Mouse (Mus musculus): Measurements from ENCODE around the gene Vps18.

Vps18 gene

DNA sequence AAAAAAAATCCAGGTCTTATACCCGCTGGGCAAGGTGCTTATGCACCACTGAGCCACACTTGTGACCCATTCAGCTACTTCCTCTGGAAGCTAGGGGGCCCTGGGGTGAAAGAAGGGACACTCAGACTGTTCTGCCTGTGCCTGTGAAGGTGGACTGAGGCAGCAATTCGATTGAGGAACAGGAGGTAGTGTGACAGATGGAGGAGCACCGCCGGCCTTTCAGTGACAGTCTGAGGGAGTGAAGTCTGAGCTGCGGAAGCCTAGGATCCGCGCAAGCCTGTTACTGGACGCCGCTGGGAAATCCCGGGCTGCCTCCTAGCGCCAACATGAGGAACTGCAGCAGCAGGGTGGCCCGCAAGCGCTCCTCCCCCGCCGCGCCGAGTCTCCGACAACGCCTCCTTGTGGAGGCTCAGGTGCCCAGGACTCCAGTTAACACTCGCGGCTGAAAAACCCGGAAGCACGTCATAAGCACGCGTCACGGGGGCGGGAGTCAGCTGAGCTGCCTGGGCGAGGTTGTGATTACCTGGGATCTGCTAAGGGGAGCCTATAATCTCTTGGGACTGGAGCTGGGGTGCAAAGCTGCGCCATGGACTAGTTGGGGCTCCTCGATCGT is at the start of gene Vps18:
Vps18 (plus strand) TSS at position 471 of the 613 bp plus-strand sequence.
- DNase-seq (ENCODE audit: low spot score in 2 of 2), result peak; percentile 97 to 99

DNA sequence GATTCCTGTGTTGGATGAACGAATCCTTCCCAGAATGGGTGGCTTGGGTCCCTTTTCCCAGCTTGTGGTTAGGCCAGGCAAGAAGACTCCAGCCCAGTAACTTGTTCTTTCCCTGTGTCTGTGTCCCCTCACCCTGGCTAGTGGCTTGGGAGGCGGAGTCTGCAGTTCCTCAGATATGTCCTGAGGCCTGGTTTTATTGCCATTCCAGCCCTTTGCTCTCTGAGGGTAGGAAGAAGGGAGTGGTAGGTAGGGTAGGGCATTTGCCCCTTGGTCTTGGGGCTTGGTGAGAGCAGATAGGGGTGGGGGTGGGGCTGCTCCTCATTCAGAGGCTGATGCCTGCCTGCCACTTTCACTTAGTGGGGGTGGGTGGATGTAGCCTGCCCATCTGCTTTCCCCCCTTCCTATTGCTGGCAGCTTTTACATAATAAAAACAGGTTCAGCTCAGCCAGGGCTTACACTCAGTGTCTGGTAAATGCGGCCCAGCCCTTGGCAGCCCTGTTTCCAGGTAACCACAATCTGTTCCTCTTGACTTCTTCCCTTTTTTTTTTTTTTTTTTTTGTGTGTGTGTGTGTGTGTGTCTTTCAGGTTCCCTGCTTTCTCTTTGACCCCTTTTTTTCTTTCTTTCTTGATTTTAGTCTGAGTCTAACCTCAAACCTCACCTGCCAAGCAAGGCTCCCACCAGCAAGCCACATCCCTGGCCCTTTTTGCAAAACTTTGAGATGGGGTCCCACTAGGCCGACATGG is 48.3 kb upstream of the Vps18 start:
- no peak for DNase-seq (ENCODE audit: low spot score in 2 of 2)

DNA sequence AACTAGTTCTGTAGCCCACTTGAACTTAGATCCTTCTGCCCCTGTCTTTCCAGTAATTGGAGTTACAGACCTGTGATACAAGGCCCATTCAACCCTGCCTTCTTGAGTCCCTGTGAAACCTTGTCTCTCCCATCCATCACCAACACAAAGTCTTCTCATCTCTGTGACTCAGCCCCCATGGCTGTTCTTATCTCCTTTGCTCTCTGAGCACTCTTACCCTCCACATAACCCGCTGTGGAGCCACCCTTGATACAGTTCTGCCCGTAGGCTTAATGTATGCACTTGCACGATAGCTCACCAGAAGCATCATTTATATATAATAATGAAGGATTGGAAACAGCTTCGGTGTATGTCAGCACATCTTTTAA is 47.7 kb upstream of the Vps18 start:
- DNase-seq (ENCODE audit: low spot score in 2 of 2), result no peak

DNA sequence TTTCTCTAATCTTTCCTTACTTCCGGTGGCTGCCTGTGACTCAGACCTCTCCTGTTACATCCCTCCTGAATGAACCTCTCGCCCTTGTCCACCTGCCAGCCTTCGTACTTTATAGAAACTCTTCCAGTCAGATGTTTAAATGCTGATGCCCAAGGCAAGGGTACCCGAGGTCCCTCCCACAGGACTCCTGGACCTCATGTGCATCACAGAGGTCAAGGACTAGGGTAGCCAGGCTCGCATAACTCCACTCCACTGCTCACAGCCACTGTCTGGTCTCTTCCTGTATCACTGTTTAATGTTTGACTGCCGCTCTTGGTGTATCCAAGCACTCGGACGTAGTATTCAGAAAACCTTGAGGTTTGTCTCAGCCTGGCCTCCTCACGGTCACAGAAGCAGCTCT is 46.0 kb upstream of the Vps18 start:
- no peak for DNase-seq (ENCODE audit: low spot score in 2 of 2)

DNA sequence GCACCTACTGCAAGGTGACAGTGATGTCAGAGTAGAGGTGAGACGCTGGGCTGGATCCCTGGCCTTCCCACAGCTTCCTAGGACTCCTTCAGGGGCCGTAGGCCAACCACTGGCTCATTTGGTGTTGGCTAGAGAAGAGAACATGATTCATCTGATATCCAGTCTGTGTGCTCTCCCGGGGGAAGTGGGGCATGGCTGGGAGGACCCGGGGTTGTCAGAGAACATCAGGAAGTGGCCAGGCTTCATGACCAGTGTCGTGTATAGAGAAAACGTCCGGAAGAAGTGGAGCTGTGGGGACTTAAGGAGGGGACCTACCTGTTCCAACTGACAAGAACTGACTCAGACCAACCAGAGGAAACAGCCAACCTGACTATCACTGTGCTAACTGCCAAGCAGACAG is 43.3 kb upstream of the Vps18 start:
- DNase-seq (ENCODE audit: low spot score in 2 of 2), result no peak

DNA sequence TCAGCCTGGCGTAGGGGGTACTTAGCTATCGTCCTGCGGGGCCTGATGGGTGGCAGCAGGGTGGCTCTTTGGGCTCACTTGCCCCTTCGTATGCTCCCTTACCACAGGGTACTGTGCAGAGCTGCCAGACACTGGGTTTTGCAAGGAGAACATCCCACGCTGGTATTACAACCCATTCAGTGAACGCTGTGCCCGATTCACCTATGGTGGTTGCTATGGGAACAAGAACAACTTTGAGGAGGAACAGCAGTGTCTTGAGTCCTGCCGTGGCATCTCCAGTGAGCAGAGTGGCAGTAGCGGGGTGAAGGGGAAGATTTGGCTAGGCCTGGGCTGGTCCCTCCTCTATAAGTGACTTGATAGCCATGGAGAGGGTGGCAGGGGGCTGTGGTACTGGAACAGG is 40.6 kb upstream of the Vps18 start:
- no peak for DNase-seq (ENCODE audit: low spot score in 2 of 2)

DNA sequence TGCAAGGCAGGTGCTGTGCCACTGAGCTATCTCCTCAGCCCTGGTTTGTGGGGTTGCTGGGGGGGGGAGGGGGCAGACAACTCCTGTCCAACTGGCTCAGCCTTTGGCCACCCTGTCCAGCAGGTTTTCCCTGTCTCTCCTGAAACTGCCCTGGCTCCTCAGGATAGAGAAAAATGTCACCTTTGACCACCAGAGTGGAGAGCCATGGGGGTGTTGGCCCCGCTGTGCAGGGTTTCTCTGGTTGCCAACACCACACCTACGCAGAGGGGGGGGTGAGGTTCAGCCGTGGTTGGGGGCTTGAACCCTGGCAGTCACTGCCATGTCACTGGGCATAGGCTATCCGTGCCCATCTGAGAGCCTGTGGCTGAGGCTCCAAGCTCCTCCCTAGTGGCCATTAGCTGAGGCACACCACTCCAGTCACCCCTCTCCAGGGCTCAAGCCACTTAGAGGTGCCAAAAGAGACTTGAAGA is 38.9 kb upstream of the Vps18 start:
- DNase-seq (ENCODE audit: low spot score in 2 of 2), result no peak

DNA sequence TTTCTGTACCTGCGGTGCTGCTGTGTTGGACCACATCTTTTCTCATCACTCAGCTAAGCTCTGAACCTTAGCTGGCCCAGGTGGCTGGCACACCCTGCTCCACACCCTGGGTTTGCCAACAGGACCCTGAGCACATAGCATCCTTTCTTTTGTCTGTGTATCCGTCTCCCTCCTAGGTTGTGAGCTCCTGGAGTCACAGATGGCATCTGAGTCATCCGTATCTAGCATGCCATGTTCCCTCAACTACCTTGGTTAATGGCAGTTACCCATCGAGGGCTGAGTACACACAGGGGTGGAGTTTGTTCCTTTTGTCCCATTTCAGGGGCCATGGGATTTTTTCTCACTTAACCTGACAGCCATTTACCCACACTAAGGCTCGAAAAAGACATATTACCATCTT is 38.2 kb upstream of the Vps18 start:
- no peak for DNase-seq (ENCODE audit: low spot score in 2 of 2)

DNA sequence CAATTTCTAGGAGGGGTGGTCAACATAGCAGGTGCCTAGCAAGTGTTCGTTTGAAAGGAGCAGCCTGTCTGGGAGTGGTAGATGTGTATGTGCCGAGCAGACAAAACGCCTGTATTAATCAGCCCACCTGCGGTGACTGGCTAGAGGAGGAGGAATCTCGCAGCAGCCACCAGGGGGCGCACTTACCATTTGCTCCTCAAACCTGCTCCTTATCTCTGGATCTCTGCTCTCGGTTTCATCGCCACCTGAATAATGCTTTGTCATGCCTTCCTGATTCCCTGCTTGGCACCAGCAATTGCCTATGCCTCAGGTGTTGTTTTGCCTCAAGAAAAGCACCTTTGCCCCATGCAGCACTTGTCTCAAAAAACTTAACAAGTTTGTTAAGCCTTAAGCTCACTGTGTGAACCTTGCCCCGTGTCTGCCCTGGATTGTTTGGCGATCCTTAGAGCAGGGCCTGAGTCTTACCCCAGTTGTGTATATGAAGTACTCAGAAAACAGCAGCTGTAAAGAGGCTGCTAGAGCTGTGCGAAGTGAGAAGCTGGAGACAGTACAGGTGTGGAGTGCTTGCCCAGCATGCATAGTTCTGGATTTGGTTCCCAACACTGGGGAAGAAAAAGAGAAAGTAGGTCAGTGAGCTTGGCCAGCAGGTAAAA is 37.6 kb upstream of the Vps18 start:
- DNase-seq (ENCODE audit: low spot score in 2 of 2), result peak in 1 of 2 experiments; percentile 56

DNA sequence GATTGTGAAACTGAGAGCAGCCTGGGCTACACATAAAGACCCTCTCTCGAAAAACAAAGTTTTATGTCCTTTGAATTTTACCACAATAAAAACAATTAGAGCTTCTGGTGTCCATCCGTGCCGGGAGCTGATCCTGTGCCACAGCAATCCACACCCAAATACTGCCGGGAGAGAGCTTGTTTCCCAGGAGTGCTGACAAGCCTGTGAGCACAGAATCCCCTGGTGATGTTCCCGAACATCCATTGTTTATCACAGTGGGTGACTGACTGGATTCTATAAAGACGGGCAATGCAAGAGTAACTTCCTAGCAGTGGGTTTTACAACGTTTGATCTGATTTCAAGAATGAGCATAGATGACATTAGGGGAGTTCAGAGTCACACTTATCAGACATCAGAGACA is 33.6 kb upstream of the Vps18 start:
- DNase-seq (ENCODE audit: low spot score in 2 of 2), result no peak

DNA sequence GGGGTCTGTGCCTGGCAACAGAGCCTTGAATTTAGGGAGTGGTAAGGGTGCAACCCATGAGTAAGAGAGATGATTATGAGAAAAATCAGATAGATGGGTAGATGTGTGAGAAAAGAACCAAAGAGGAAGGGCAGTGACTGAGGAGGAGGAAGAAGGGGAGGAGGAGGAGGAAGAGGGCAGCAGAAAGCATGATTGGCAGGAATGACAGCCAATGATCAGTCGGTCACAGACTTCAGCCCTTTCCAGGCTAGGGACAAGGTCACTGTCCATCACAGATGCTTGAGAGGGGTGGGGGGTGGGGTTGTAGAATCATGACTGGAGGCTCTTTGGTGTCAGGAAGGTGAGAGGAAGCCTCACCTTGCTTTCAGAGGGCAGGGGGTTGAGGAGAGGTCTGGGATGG is 28.0 kb upstream of the Vps18 start:
- DNase-seq (ENCODE audit: low spot score in 2 of 2), result no peak

DNA sequence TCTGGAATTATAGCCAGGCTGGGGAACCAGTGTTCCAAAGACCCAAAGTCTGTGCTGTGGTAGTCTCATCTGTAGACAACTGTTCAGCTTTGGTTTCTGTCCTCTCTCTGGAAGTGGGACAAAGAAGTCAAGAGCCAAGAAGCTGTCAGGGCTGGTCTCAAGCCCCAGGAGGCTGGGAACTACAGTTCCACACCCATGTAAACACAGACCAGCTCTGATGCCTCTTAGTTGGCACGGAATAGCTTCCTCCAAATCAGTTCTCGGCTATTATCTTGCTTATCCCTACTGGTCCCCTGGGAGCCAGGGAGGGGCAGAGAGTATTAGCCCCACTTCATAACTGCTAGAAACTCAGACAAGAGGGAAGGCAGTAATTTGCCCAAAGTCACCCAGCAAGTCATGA is 27.2 kb upstream of the Vps18 start:
- DNase-seq (ENCODE audit: low spot score in 2 of 2), result no peak

DNA sequence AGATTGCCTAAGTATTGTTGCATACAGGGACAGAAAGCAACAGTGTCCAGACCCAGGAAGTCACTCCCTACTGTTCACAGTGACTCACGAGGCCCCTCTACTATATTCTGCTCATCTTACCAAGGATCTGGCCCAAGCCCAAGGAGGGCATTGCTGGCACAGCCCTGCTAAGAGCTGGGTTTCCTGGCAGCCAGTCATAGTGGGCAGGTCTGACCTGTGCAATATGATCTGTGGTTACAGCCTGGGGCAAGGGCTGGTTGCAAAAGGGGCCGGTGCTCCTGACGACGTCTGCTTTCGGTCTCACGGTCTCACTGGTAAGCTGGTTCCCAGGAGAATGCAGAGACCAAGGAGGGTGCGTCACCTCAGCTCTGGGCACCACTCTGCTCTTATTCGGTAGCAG is 25.6 kb upstream of the Vps18 start:
- DNase-seq (ENCODE audit: low spot score in 2 of 2), result no peak

DNA sequence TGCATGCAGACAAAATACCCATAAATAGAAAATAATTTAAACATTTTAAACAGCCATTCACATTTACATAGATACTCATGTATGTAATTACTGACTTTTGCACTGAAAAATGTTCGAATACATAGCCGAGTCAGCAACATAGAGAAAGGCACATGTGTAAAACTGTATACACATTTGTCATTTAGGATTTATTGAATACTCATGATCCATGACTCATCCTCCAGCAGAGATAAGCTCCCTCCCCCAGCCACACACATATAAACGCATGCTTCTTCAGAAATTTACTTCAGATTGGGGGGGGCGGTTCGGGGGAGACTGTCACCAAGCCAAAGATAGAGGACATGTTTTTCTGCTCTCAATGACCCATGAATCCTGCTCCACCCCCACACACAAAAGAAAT is 24.7 kb upstream of the Vps18 start:
- no peak for DNase-seq (ENCODE audit: low spot score in 2 of 2)

DNA sequence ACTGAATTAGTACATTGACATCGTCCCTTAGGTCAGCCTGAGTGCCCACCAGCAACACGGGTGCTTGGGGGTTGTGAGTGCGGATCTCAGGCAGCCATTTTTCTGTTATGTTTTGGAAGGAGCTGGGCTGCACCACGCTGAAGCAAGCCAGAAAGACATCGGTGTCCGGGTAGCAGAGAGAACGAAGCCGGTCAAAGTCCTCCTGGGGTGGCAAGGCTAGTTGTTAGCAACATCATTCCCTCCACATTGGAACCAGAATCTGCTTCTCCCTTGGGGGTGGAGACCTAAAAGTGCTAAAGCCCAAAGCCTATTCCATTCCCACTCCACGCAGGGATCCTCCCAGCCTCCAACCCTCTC is 18.3 kb upstream of the Vps18 start:
- DNase-seq (ENCODE audit: low spot score in 2 of 2), result no peak

DNA sequence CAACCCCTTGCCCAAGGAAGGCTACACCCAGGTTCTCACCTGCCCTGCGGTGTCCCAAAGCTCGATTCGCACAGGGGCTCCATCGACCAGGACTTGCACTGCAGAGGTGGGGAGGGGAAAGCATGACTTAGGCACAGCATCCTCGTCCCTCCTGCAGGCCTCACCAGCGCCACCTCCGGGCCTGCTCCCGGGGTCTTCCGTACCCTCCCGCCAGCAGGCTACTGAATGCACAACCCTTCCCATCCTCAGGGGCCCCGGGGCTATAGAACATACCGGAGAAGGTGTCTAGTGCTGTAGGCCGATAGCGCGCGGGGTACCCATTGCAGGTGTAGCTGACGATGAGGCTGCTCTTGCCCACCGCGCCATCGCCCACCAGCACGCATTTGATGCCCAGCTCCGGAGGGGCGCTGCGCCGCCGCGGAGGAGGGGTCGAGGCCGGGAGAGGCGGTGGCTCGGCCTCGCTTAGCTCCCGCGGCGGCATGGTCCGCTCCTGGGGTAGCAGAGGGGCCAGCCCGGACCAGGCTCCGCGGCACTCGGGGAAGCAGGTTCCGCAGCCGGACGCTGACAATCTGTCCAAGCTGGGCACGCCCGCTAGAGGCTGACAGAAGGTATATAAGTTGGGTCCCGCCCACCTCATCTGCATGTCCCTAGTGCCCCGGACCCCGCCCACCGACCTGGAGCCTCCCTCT is 17.8 kb upstream of the Vps18 start, which contains the start of gene Rhov:
Rhov (minus strand) TSS at position 630 of the 689 bp plus-strand sequence.
- peak; percentile 67 to 72 for DNase-seq (ENCODE audit: low spot score in 2 of 2)

DNA sequence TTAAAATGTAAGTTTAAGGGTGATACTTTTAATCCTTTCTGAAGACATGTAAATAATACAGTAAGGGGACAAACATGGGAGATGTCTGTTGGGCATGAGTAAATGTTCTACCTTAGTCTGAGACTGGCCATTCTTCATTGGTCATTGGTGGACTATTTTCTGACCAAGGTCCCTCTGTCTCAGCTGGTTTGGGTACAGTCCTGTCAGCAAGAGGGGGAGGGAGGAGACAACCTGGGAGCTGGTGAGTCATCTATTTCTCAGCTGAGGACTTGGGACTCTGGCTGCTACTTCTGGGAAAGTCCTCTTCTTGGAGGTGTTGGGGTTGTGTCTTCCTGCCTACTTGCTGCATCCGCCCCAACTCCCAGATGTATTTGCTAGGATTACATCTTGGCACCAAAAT is 14.4 kb upstream of the Vps18 start:
- DNase-seq (ENCODE audit: low spot score in 2 of 2), result no peak

DNA sequence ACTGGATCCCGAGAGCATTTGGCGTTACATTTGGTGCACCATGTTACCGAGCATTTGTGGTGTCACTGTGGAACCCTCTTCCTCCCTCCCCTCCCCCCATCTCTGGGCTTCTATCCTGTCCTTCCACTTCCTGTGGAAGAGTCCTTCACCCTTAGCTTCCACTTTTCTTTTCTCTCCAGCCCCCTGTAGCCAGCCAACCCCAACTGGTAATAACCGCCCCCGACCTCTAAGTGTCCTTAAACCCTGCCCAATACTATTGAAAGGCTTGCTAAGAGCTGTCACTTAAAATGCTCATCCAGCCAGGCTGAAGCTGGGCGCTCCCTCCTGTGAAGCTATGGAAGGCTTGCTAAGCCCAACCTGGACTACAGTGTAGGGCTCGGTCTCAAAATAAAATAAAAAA is 11.6 kb upstream of the Vps18 start:
- DNase-seq (ENCODE audit: low spot score in 2 of 2), result no peak

DNA sequence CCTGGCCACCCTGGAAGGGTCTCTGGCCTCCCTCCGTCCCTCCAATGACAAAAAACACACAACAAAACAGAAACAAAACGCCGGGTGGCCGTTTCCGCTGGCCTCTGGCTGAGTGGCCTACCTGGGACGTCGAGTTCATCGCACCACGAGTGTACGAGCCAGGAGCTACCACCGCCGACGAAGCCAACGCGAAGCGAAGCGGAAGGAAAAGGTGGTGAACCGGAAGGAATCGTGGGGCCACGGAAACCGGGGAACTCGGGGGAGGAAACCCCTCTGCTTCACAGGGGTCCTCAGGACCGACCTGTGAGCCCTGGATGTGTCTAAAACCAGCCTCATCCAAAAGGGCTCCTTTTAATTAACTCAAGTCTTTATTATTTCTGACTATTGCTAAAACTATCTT is 10.7 kb upstream of the Vps18 start:
- no peak for DNase-seq (ENCODE audit: low spot score in 2 of 2)

DNA sequence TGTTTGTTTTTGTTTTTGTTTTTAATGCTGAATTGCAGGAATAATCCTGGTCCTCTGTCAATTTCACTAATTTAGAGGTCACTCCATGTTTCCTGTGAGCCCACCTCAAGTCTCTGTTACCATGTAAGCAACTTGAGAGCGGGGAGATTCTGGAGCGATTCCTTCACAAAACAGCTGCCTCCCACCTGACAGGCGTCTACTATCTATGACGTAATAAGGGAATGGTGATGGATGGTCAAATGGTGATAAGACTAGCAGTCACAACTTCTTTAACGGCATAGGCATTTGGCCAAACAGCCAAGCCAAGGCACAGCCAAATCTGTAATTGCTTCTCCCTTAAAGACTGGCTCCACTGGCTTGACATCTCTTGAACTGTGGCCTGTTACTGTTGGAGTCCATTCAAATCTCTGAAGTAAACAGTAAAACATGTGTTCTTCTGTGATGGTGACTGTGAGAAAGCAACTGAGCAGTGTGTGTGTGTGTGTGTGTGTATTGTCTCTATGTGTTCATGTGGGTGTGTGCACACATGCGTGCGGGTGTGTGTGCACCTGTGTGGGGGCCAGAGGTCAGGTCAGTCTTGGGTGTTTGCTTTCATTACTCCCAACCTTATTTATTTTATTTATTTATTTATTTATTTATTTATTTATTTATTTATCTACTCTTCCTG is 6.5 kb upstream of the Vps18 start:
- no peak for DNase-seq (ENCODE audit: low spot score in 2 of 2)

DNA sequence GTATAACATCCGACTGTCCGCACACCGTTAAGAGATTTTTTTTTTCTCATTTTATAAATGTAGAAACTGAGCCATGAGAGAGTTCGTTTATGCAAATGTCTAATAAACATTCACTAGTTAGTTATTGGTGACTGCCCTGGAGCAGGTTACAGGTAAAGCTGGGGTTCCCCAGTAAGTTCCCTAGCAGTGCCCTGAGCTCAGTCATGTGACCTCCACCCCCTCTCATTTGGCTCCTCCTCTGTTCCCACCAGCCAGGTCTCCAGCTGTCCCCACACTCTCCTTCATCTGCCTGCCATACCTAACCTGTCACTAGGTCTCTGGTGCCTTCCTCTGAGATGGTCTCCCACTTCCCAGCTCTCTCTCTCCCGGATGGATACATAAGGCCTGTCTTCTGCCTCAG is 1.2 kb upstream of the Vps18 start:
- DNase-seq (ENCODE audit: low spot score in 2 of 2), result no peak

DNA sequence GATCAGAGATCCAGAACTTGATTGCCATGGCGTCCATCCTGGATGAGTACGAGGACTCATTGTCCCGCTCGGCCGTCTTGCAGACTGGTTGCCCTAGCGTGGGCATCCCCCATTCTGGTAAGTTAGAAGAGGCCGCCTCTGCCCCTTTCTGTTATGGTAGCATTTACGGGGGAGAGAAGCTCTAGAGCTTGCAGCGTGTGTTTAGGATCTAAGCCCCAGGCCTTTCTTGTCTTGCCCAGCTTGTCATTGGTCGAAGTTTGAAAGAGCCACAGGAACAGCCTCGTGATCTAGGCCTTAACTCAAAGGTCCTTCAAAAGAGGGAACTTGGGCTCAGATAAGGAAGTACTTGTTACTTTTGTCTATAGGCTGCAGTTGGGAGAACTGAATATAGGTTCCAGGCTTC is 475 bp downstream of the Vps18 start:
- DNase-seq (ENCODE audit: low spot score in 2 of 2), result no peak
